Mouse (Mus musculus): ENCODE measurements around the gene Sacs.

DNA sequence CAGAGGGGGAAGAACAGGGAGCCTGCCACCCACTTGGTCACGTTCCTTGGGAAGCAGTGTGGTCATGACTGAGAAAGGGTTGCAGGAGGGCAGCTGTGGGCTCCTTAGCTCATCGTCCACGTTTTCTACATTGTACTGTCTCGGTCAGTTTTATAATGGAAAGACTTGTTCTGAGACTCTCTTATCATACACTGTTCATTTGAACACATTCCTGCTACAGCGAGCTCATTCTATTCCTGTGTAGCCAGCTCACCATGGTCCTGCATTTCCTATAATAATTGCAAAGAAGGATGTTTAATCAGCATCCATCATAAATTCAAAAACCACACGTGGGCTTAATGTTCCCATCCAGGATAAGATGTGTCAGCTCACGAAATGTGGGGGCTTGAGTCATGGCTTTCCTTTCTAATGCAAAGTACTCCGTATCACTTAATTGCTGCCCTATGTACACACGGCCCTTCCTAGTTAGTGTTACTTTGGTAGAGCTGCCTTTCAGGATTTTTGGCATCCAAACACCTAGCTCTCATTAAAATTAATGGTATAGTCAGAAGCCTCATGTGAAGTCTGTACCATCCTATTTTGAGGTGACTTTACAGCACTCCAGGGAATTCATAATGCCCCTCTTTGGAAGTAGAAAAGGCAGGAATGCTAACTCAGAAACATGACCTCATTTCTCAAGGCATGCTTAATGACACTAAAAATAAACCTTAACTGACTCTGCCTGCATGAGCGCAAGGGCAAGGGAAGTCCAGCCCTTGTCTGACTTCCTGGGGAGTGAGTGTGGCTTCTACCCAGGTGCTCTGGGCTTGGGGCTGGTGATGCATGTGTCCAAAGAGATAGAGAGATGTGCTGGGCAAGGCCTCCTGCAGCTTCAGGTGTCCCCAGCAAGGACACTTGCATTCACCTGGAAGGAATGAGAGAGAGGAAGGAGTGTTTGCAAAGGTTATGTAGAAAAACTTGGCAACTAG lies 23.4 kb downstream of the Sacs start:
- no peak for TF ChIP-seq CTCF (IDR thresholded peaks at IDR 0.05)
- TF ChIP-seq EP300 (IDR thresholded peaks at IDR 0.05) = no peak
